Mouse (Mus musculus): ENCODE measurements around the gene 1700022I11Rik. TPM values are rescaled to one million over a fixed set of nuclear protein-coding genes. Genes with fewer than 3 reads are reported as not detected.

1700022I11Rik gene
- total RNA-seq, 4 experiments from 2014 or later: not detected

DNA sequence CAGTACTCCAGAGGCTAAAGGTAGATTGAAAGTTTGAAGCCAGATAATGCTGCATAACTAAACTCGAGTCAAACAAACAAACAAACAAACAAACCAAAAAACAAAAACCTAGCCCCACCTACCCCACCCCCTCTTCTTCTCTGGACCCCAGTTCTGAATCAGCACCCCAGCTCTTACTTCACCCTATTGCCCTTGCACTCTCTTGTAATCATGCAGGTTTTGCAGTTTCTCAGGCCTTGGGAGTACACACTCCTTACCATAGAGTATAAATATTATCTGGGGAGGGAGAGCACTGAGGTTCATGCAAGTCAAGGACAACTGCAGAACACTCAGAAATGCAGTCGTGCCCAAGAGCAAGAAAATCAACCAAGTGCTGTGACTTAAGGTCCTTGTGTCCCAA, 31.9 kb downstream of the 1700022I11Rik start:
- DNase-seq (ENCODE audit: low spot score): no peak

DNA sequence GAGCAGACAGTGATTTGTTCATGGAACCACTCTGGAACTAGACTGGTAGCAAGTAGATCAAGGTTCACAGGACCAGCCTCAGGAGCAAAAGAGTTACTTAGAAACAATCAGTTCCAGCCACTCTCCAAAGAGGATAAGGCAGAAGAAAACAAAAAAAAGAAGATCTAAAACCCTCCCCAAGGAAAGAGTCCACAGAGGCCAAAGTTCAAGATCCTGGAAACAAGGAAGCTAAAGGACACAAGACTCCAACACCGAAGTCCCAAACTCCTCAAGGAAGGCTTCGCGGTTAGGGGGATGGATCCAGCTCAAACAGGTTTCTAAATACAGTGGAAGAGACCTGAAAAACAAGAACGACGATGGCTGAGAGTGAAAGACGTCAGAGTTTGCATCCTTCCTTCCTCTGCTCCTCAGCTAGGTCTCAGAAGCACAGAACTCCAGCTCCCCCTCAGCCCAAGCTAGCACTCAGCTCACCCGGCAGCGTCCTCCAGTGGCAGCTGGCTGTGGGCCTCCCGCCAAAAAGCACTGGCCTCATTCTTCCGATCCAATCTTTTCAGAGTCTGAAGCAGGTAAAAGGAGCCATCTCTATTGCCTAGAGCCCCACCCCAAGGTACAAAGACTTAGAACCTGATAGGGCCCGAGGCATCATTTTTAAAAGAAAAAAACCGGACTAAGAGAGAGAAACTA, 33.5 kb downstream of the 1700022I11Rik start:
- DNase-seq (ENCODE audit: low spot score): no peak

DNA sequence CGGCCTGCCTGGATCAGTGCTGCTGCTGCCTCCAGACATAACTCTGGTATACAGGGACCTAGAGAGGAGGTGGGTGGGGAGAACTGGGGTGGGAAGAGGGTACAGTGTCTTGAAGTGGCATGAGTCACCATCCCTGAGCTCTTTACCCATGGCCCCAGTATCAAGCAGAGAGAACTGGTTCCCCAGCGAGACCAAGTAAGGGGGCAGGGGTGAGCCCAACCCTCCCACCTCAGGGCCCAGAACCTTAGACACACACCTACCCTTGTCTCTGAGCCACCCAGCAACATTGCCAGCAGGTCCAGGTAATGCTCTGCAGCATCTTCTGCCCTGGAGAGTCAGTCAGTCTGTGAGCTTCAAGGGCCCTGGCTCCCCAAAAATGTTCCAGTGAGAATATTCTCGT, 35.5 kb downstream of the 1700022I11Rik start:
- no peak for DNase-seq (ENCODE audit: low spot score)

DNA sequence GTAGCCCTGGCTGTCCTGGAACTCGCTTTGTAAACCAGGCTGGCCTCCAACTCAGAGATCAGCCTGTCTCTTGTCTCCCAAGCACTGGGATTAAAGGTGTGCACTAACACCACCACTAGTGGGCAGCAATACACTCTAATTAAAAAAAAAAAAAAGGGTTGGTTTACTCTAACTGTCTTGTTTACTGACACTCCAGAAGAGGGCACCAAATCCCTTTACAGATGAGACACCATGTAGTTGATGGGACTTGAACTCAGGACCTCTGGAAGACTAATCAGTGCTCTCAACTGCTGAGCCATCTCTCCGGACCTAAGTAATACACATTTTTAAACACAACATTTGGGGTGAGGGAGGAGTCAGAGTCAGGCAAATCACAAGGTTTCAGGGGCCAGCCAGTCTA, 36.4 kb downstream of the 1700022I11Rik start:
- DNase-seq (ENCODE audit: low spot score): peak; percentile 50

DNA sequence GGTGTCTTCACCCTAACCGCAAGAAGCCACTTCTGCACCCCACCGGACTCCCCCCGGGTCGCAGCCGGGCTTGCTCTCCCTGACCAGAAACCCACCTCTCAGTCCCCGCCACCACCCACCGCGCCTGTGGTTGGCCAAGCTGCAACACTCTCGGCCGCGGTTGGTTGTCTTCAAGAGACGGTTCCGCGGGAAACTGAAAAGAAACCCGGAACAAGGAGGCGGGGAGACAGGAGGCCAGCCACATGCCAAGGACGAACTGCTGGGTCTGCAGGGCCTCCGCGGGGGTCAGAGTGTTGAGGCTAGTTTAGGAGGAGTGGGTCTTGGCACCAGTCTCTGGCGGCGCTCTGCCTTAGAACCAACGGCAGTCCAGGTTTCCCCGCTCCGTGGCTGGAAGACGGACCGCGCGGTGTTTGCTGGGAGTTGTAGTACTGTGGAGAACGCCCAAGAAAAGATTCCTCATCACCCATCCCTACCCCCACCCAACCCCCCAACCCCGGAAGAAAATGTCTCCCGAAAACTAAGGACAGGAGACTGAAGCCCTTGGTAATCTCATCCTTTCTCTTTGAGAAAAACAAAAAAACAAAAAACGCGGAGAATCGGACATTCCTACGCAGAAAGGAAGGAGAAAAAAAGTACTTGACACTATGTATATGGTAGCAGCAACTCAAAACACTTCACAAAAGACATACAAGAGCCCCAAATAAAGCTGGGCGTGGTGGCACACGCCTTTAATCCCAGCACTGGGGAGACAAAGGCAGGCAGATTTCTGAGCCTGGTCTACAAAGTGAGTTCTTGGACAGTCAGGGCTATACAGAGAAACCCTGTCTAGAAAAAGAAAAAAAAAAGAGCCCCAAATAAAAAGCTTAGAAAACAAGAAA, 41.0 kb downstream of the 1700022I11Rik start, which contains the start of gene Fancg:
Gene Fancg, minus strand, starts transcription at position 346 of the 878 bp plus-strand sequence.
- peak; percentile 88 for DNase-seq (ENCODE audit: low spot score)

DNA sequence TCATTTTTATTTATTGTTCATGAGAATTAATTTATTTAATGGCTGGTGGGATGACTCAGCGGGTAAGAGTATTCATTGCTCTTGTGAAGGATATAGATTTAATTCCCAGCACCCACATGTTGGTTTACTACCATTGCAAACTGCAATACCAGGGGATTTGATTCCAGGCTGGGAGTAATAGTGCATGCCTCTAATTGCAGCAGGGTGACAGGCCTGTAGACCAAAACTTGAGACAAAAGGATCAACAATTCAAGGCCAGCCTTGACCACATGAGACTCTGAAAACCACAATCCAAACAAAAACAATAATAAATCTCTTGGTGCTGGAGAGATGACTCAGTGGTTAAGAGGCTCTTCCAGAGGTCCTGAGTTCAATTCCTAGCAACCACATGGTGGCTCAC, 42.7 kb downstream of the 1700022I11Rik start:
- no peak for DNase-seq (ENCODE audit: low spot score)

DNA sequence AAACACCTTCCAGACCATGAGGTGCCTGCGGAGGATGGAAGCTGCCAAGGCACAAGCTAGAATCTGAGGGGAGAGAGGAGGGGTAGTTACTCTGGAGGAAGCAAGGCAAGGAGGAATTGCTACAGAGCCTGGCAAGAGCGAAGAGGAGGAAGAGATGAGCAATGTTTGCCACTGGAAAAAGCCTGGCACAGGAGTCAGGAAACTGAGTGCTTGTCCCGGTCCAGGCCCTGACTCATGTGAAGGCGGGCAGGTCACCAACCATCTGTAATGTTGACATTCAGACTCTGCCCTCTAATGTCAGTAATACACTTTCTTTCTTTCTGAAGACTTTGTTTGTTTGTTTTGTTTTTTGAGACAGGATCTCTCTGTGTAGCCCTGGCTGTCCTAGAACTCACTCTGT, 48.8 kb downstream of the 1700022I11Rik start:
- DNase-seq (ENCODE audit: low spot score): no peak

DNA sequence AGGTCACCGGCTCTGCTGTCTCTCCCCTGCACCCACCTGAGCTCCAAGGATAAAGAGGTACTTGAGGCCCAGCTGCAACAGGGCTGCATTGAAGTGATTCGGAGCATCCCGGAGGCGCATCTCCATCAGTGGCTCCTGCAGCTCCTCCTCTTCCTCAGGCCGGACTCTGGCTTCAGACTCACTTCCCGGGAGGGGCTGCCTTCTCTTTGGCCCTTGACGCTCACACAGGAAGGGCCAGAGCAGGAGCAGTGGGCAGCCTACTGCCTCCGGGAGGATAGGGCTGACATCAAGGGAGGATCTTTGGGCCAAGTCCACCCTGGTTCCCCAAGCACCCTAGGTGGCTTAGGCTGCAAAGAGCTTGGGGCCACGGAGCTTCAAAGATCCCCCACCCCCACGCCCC, 49.8 kb downstream of the 1700022I11Rik start:
- DNase-seq (ENCODE audit: low spot score): no peak

DNA sequence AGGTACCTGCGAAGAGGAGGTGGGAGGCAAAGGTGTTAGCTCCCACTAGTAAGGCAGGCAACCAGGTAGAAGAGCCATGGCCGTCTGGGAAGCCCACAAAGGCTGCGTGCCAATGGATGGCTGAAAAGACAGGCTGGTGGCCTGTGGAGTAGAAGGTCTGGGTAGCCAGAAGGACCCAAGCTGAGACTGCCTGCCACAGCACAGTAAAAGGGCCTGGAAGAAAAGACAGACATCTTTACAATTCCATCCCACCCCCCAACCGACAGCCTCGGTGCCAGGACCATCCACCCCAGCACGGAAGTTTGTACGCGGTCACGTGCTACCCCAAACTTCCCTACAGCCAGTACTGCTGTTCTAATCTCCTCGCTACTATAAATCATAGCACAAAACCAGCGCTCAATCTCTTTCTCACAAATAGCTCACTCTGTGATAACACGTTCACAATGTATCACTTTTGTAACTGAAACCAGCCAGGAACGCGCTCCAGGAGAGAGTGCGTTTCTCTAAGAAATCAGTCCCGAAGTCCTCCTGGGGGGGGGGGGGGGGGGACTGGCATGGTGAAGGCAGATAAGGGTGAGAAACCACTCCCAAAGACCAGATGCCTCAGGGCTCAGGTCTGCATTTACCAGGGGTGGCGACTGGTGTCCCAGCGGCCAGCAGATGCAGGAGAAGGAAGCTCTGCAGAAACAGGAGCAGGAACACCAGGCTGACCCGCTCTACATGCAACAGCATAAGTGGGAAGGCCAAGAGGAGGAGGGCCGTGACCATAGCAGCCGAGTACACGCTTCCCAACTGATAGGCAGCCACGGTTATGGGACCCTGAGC, 50.4 kb downstream of the 1700022I11Rik start:
- DNase-seq (ENCODE audit: low spot score): no peak

DNA sequence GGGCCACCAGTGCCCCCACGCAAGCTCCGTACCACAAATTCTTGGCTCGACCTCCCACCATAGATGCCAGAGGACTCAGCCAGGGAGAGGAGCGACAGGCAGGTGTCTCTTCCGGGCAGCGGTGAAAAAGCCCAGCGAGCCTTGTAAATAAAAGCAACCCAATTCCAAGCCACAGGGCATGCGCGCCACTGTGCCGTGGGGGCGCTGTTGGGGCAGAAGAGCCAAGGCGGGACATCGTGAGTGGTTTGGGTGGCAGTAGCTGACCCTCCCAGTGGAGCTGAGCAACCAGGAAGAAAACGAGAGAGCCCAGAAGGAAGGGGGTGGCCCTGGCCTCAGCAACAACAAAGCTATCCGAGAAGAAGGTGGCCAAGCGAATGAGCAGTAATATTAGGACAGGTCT, 51.5 kb downstream of the 1700022I11Rik start:
- no peak for DNase-seq (ENCODE audit: low spot score)

DNA sequence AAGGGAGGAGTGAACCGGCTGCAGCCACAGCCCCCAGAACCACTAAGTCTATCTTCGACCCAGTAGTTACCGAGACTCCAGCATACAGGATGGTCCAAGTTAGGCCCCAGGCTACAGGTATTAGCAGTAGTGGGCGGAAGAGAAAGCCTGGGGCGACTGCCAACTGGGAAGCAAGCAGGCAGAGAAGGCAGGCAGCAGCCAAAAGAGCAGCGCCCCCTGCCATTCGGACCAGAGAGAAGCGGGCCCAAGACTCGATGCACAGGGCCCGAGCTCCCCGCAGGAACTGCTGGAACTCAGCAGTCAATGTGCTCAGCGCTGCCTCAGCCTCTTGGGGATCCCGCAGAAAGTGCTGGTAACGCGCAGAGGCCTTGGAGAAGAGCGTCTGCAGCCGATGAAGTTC, 51.9 kb downstream of the 1700022I11Rik start:
- no peak for DNase-seq (ENCODE audit: low spot score)

DNA sequence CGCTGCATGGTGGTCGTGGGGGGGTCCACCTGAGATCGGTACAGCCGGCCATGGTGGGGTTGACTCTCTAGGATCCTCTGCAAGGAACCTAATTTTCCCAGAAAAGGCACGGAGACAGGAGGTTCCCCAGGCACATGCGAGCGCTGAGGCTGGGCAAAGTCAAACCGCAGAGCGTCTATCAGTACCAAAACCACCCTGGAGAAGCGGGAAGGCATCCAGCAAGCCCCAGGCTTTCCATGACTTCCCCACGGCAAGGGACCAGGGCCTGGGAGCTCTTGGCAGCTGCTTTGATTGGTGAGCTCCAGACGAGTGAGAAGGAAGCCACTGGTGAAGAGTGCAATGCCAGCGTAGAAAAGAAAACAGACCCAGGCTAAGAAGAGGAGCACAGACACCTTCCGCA, 55.3 kb downstream of the 1700022I11Rik start:
- no peak for DNase-seq (ENCODE audit: low spot score)

DNA sequence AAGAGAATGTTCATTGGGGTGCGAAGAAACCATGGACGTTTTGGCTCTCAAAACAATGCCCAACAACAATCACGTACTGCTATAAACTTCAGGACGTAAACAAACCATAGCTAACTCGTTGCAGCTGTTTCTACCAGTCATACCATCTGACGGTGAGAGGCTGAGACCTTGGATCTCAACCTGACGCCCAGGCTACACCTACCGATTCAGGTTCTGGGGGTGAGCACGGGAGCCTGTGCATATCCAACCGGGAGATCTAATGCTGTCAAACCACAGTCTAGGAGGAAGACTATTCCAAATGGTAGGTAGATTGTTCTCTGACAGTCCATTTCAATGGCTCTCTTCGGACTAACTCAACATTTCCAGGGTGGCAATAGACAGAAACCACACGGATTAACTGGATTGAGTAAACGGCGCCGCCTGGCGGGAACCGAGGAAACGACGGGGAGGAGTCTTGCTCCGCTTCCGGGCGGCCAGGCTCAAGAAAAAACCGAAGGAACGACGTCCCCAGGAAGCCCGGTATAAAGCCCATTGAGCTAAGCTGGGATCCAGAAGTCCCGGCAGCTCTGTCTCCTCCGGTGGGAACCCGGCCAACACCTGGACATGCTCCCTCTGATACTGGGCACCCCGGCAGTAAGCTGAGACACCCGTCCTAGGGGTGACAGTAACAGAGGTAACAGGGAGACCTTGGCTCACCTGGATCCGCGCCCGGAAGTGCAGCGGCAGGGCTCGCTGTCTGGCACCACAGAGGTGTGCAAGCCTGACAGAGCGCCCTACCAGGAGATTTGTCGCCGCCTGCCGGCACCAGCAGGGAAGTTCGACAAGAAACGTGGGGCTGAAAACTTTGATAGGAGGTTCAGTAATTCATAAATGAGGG, 55.9 kb downstream of the 1700022I11Rik start, which contains the start of gene Pigo:
Gene Pigo, minus strand, starts transcription at position 736 of the 877 bp plus-strand sequence.
- DNase-seq (ENCODE audit: low spot score): peak; percentile 90

DNA sequence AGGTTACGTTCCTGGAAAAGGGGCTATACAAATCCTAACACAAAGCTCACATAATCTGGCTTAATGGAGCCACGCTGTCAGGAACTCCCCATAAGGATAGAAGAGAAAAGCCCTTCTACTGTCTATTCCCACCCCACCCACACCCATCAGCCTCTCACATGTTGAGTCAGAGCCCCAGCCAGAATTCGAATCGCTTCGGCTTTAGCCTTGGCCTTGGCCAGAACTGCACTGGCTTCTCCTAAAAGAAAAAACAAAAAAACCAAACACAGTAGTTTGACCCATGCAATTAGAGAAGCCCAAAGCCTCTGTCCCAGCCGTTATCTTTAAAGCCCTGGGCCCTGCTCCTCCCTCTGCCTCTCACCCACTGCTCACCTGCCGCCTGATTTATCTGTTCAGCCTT, 59.7 kb downstream of the 1700022I11Rik start:
- DNase-seq (ENCODE audit: low spot score): no peak

DNA sequence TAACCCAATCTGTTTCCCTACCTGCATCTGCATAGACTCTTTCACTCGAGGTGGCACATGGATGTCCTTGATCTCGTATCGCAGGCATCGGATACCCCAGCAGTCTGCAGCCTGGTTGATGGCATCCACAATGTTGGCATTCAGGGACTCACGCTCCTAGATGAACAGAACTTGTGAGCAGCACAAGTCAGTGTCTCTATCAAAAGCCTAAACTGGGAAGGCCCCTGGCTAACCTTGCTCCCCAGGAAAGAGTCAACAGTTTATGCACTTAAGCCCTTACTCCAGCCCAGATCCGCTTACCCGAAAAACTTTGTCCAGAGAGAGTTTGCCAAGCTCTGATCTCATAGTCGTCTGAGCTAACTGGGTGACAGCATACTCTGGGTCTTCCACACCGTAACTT, 60.3 kb downstream of the 1700022I11Rik start:
- no peak for DNase-seq (ENCODE audit: low spot score)

DNA sequence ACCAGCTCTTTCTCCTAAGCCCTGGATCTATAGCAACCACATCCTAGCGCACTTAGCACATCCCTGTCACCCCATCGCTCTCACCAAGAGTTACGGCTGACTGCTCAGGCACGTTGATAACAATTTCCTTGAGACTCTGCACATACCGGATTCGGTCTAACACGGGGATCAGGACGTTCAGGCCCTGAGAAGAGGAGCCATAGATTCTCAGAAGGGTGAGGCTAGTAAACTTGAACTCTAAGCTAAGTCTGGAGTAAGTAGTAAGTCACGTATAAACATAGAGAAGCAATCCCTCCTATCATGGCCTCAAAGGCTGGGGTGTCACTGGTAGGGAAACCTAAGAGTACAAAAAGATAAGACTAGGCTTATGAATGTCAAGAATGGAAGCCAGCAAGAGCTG, 60.9 kb downstream of the 1700022I11Rik start:
- DNase-seq (ENCODE audit: low spot score): no peak

DNA sequence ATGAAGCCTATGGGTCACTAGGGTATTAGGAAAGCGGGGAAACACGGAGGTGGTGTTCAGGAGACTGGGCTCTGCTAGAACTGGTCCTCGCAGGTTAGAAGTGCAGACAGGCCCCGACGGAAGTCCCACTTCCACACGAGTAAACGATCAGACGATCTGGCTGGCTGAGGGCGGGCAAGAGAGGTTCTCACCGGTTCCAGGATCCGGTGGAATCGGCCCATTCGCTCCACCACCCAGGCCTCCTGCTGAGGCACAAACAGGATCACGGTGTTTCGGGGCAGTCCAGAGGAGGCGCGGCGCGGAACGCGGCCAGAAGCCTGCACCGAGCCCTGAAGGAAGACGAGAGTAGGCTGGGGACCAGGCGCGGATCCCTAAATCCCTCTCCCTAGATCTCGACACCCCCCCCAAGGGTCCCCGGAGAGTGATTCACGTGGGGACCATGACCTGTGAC, 61.4 kb downstream of the 1700022I11Rik start:
- DNase-seq (ENCODE audit: low spot score): no peak

DNA sequence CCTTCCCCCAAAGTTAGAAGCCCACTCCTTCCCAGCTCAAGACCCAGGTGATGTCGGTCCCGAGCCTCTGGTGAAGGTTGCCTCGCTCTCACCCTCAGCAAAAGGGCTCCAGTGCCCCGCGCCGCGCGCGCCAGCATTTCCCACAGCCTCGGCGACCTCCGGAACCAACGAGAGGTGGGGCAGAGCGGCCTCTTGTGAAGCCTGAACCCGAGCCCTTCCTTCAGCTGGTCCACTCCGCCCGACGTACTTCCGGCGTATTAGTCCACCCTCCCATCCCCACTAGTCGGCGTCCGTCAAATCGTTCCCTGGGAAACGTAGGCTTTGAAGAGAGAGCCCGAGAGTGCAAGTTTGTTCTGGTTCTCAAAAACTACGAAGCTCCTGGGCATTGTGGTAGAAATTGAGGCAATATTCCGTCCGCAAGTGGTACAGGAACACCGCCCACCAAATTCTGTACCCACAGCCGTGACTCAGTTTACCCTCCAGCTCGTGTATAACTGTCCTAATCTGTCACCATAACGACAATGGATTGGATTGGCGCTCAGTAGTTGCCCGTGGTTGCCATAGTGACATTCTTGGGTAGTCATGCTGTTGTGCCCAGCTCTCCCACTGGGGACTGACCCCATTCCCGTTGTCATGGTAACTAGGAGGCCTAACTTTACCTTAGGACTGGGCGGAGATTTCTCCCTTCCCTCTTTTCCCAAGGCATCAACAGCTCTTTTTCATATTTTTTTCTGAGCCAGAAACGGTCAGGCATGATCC, 62.0 kb downstream of the 1700022I11Rik start, which contains the start of gene Stoml2:
Gene Stoml2, minus strand, starts transcription at position 474 of the 759 bp plus-strand sequence.
- peak; percentile 94 for DNase-seq (ENCODE audit: low spot score)

DNA sequence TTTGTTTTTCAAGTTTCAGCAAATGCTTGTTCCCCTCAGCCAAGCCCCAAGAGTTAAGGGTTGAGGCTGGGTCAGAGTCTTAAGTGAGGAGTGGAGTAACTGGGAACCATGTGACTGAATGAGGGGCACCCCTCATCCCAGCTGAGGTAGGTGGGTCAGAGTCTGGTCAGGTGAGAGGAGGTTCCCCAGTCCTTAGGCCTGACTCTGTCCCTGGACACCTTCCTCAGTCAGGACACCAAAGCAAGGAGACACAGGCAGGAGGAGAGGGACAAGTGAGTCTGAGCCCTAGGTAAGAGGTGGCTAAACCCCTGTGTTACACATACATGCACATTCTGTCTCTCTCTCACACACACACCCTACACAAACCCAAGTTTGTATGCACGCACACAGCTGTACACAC, 63.1 kb downstream of the 1700022I11Rik start:
- DNase-seq (ENCODE audit: low spot score): no peak
